Mouse (Mus musculus) midbrain, embryonic 14.5 days (tissue): ENCODE measurements at regions not wholly inside any gene's neighbourhood (a gene's known extent, or its start where the extent isn't known, plus 50 kb on each side); places are given as distances from the start of the nearest gene placed in this dataset.

ENCODE experiments used
- ATAC-seq: fragments of 200-750 bp; cut with Nextera tagmentation; 2 replicates; pipeline ENCODE4 v1.8.0; 2017; ENCODE audit warnings: moderate number of reproducible peaks, moderate library complexity; ENCODE audit not compliant: low FRiP score, low TSS enrichment
- DNase-seq: peaks from one replicate; pipeline ENCODE4 v3.0.0-alpha.2; 2015
- H3K27ac ChIP-seq: fragments of 300-500 bp; sonication (generic); replicated peaks from 2 replicates; pipeline ENCODE4 v1.5.1; 2014; ENCODE audit warnings: mild to moderate bottlenecking, low read depth, low read length, moderate library complexity
- H3K27me3 ChIP-seq: fragments of 300-500 bp; sonication (generic); 2 replicates; pipeline ENCODE4 v1.6.1; 2014; ENCODE audit warnings: low read length, control low read depth, mixed read lengths; ENCODE audit not compliant: control insufficient read depth, insufficient read depth
- H3K36me3 ChIP-seq: fragments of 300-500 bp; sonication (generic); 2 replicates; pipeline ENCODE4 v1.6.1; 2014; ENCODE audit warnings: low read length, control low read depth; ENCODE audit not compliant: control insufficient read depth, insufficient read depth
- H3K4me1 ChIP-seq: fragments of 300-500 bp; sonication (generic); 2 replicates; pipeline ENCODE4 v1.6.1; 2014; ENCODE audit warnings: mild to moderate bottlenecking, antibody characterized with exemption, low read length, control low read depth; ENCODE audit not compliant: control insufficient read depth, insufficient read depth
- H3K4me2 ChIP-seq: fragments of 300-500 bp; sonication (generic); 2 replicates; pipeline ENCODE4 v1.6.1; 2014; ENCODE audit warnings: mild to moderate bottlenecking, low read length, moderate library complexity
- H3K4me3 ChIP-seq: fragments of 300-500 bp; sonication (generic); replicated peaks from 2 replicates; pipeline ENCODE4 v1.5.1; 2014; ENCODE audit warnings: low read depth, low read length
- H3K9ac ChIP-seq: fragments of 300-500 bp; sonication (generic); replicated peaks from 2 replicates; pipeline ENCODE4 v1.6.1; 2014; ENCODE audit warnings: mild to moderate bottlenecking, low read length, moderate library complexity
- H3K9me3 ChIP-seq: fragments of 300-500 bp; sonication (generic); 2 replicates; pipeline ENCODE4 v1.6.1; 2016; ENCODE audit warnings: low read length, control low read depth, mixed read lengths; ENCODE audit not compliant: control insufficient read depth
- WGBS: fragments of 180-500 bp; shearing (Covaris S2); extraction: QIAGEN DNeasy Blood & Tissue Kit; methylation state at CpG from one replicate; pipeline ENCODE4 v1.1.7; 2014; 5-methylcytosine and 5-hydroxymethylcytosine counted together

DNA sequence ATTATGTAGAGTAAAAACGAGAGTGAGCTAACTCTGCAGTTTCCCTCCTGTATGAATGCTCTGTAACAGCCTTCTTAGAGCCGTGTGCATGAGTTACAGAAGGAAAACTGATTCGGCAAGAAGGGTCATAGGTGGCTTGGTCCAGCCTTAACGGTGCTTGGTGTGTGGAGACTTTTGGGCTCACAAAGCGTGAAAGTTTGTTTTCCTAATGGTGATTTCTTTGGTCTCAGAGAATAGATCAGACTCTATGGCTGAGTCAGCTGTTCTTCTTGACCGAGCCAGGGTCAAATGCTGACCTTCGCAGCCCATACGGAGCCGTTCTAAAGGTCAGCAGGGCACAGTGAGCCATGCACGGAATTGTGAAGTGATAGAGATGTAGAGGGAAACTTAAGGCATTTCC is 294.1 kb upstream of the Mon1b start:
- WGBS = 23% methylated on average over 10 of the region's 10 CpGs
- DNase-seq (no peak), ATAC-seq (no peak)
- Histone ChIP-seq H3K4me3 (no peak overlapping the region), H3K9ac (no peak overlapping the region), H3K9me3 (no peaks in the 10 kb centered on the region), H3K27ac (no peak overlapping the region), H3K4me1 (no peaks in the 10 kb centered on the region), H3K4me2 (no peak overlapping the region), H3K36me3 (no peaks in the 10 kb centered on the region), H3K27me3 (no peaks in the 10 kb centered on the region)

DNA sequence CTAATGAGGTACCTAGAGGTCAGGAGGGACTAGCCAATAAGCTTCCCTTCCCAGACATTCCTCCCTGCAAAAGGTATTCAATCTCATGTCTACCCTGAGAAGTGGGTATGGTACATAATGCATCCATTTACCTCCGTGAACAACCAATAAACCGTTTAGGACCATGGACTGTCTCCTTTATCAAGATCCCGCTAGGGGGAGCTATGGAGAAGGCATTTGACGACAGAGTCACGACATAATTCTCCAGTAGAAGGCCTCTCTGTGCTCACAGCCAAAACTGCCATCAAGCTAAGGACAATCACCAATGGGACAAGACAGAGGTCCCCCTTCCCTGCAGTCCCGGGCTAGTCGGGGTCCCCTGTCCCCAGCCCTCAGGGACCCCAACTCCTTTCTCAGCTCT is 273.5 kb upstream of the Mon1b start:
- no peak for DNase-seq
- Histone ChIP-seq H3K27ac (no peak overlapping the region), H3K4me2 (no peak overlapping the region), H3K9ac (no peak overlapping the region), H3K36me3 (no peaks in the 10 kb centered on the region), H3K4me1 (no peaks in the 10 kb centered on the region), H3K4me3 (no peak overlapping the region), H3K27me3 (no peaks in the 10 kb centered on the region), H3K9me3 (no peaks in the 10 kb centered on the region)
- no peak for ATAC-seq
- 59% methylated on average over 7 of the region's 7 CpGs for WGBS

- H3K4me2 ChIP-seq = no peak overlapping the region
- 95% methylated on average over 13 of the region's 13 CpGs for WGBS
- H3K4me1 ChIP-seq = no peaks in the 10 kb centered on the region
- no peaks in the 10 kb centered on the region for H3K9me3 ChIP-seq
- no peak for DNase-seq
- H3K27ac ChIP-seq = no peak overlapping the region
- no peaks in the 10 kb centered on the region for H3K36me3 ChIP-seq
- no peak overlapping the region for H3K9ac ChIP-seq
- H3K4me3 ChIP-seq = no peak overlapping the region
- ATAC-seq = no peak
- H3K27me3 ChIP-seq = no peaks in the 10 kb centered on the region
Observed at GRCm38 (mm10) chr8:113364181-113364580, 271.2 kb upstream of the Mon1b start.

DNA sequence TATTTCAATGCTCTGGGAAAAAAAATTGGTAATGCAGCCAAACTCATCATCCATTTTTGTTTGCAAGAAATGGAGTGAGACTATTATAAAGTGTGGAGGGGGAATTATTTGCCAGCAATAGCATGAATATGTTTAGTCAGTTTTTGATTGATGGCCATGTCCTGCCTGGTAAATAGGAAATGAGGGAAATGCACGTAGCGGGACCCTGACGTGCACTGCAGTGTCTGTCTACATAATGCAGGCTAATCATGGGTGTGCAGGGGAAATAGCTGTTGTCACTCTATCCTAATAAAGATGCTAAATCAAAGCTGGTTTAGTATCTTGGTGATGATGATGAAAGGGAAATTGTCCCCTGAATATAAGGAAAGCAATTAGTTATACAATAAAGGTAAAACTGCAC is 251.9 kb upstream of the Mon1b start:
- no peak overlapping the region for H3K4me3 ChIP-seq
- DNase-seq (no peak), ATAC-seq (no peak)
- no peaks in the 10 kb centered on the region for H3K9me3 ChIP-seq
- no peak overlapping the region for H3K9ac ChIP-seq
- no peaks in the 10 kb centered on the region for H3K36me3 ChIP-seq
- WGBS = 28% methylated on average over 3 of the region's 3 CpGs
- no peak overlapping the region for H3K27ac ChIP-seq
- H3K27me3 ChIP-seq = no peaks in the 10 kb centered on the region
- H3K4me2 ChIP-seq = no peak overlapping the region
- no peaks in the 10 kb centered on the region for H3K4me1 ChIP-seq

DNA sequence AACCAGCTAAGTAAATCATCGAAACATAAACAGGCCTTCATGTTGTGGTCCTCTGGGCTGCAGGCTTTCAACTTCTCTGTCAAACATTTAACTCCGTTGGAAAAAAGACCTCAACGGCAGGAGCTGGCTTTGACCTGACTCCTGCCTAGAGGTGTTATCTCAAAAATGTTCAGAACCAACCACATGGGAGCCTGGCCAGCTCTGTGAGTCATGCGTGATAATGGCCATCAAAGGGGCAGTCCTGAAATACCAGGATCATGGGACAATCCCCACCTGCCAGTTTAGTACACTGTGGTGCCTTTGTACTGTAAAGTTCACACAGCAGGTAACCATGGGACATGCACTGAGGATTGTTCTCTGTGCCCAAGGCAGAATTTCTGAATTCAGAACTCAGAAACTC is 251.4 kb upstream of the Mon1b start:
- H3K27ac ChIP-seq = no peak overlapping the region
- H3K27me3 ChIP-seq = no peaks in the 10 kb centered on the region
- ATAC-seq (no peak), DNase-seq (no peak)
- no peaks in the 10 kb centered on the region for H3K36me3 ChIP-seq
- H3K4me3 ChIP-seq = no peak overlapping the region
- no peak overlapping the region for H3K9ac ChIP-seq
- H3K9me3 ChIP-seq = no peaks in the 10 kb centered on the region
- no peaks in the 10 kb centered on the region for H3K4me1 ChIP-seq
- H3K4me2 ChIP-seq = no peak overlapping the region
- 78% methylated on average over 4 of the region's 4 CpGs for WGBS

DNA sequence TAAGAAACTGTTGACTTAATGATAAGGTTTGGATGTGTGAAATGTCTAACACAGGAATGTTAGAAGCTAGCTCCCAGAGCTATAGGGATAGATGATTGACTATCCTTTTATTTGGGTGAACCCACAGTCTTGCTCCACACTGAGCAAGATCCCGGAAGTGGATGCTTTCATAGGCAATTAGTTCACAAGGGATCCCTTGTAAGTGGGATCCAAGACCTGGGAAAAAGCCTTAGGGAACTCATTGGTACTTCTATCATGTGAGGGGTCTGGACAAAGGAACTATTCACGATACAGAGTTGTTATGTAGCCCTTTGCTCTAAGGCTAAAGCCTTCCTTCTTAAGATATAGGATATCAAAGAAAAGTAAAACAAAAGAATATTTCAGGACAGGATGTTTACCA is 245.9 kb upstream of the Mon1b start:
- H3K9ac ChIP-seq = no peak overlapping the region
- no peaks in the 10 kb centered on the region for H3K27me3 ChIP-seq
- no peak for DNase-seq
- no peak overlapping the region for H3K4me2 ChIP-seq
- WGBS = 61% methylated on average over 2 of the region's 2 CpGs
- no peaks in the 10 kb centered on the region for H3K9me3 ChIP-seq
- no peaks in the 10 kb centered on the region for H3K4me1 ChIP-seq
- H3K36me3 ChIP-seq = no peaks in the 10 kb centered on the region
- H3K4me3 ChIP-seq = no peak overlapping the region
- no peak for ATAC-seq
- H3K27ac ChIP-seq = no peak overlapping the region

- DNase-seq = no peak
- Histone ChIP-seq H3K9ac (no peak overlapping the region), H3K27ac (no peak overlapping the region), H3K9me3 (no peaks in the 10 kb centered on the region), H3K4me2 (no peak overlapping the region), H3K27me3 (no peaks in the 10 kb centered on the region), H3K4me1 (no peaks in the 10 kb centered on the region), H3K4me3 (no peak overlapping the region), H3K36me3 (no peaks in the 10 kb centered on the region)
- WGBS = 89% methylated on average over 4 of the region's 4 CpGs
- no peak for ATAC-seq
Observed at GRCm38 (mm10) chr8:113390038-113390437, 245.3 kb upstream of the Mon1b start.

- no peaks in the 10 kb centered on the region for H3K9me3 ChIP-seq
- no peaks in the 10 kb centered on the region for H3K36me3 ChIP-seq
- no peak overlapping the region for H3K4me3 ChIP-seq
- no peak overlapping the region for H3K4me2 ChIP-seq
- WGBS = 78% methylated on average over 4 of the region's 4 CpGs
- no peak overlapping the region for H3K27ac ChIP-seq
- H3K9ac ChIP-seq = no peak overlapping the region
- DNase-seq (no peak), ATAC-seq (no peak)
- no peaks in the 10 kb centered on the region for H3K4me1 ChIP-seq
- H3K27me3 ChIP-seq = no peaks in the 10 kb centered on the region
Observed at GRCm38 (mm10) chr8:113394319-113394718, 241.1 kb upstream of the Mon1b start.

DNA sequence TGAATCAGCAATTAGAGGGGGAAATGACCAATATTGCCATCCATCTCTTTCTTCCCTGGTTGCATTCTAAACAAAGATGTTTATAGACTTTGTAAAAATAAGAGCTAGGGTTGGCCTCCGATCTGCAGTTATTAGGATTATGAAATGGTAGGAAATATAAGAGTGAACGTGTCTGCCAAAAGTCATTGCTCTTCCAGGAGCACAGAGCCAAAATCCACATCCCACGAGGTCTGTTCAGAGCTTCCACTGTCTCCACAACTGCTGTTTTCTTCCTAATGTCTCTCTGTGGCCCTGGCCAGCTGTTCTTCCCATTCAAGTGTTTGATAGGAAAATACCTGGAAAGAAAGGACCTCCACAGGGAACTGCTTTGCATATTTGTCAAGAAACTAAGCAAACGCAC is 230.2 kb upstream of the Mon1b start:
- 65% methylated on average over 4 of the region's 4 CpGs for WGBS
- H3K9me3 ChIP-seq = no peaks in the 10 kb centered on the region
- H3K36me3 ChIP-seq = no peaks in the 10 kb centered on the region
- H3K9ac ChIP-seq = no peak overlapping the region
- H3K4me1 ChIP-seq = no peaks in the 10 kb centered on the region
- no peak overlapping the region for H3K4me2 ChIP-seq
- no peaks in the 10 kb centered on the region for H3K27me3 ChIP-seq
- H3K4me3 ChIP-seq = no peak overlapping the region
- DNase-seq (no peak), ATAC-seq (no peak)
- no peak overlapping the region for H3K27ac ChIP-seq
